Mouse (Mus musculus): ENCODE measurements around the gene Tap1. TPM values are rescaled to one million over a fixed set of nuclear protein-coding genes. Genes with fewer than 3 reads are reported as not detected.
A peak's percentile ranks its signal among the peaks of the same experiment; 100 is the strongest.

The Tap1 gene
- polyA plus RNA-seq, 1 experiment from 2014 or later: 8.7 TPM

GRCm38 (mm10) chr17:34172528-34172927, 14.8 kb upstream of the Tap1 start:
- H3K9me3 ChIP-seq (replicated peaks; ENCODE audit: control insufficient read depth, low read length): peaks cover 6% of the 10 kb centered on the region; the same call in 1 of the 2 replicates
- no peak overlapping the region for H3K4me3 ChIP-seq (replicated peaks; ENCODE audit: low read length)
- no peak overlapping the region for H3K4me2 ChIP-seq (ENCODE audit: low read depth, low read length)
- H3K27me3 ChIP-seq (ENCODE audit: control insufficient read depth, insufficient read depth, low read length): no peaks in the 10 kb centered on the region
- 95% methylated on average over 5 of the region's 5 CpGs for WGBS
- no peak for ATAC-seq (ENCODE audit: insufficient read depth, low FRiP score)
- H3K4me1 ChIP-seq (ENCODE audit: control insufficient read depth, insufficient read depth, low read length): no peaks in the 10 kb centered on the region
- no peaks in the 10 kb centered on the region for H3K36me3 ChIP-seq (ENCODE audit: control insufficient read depth, insufficient read depth, low read length)
- no peak overlapping the region for H3K9ac ChIP-seq (ENCODE audit: low read length)
- H3K27ac ChIP-seq (ENCODE audit: low read length): no peak overlapping the region

- no peak for ATAC-seq (ENCODE audit: insufficient read depth, low FRiP score)
- WGBS: 58% methylated on average over 1 of the region's 1 CpGs
- no peaks in the 10 kb centered on the region for H3K27me3 ChIP-seq (ENCODE audit: control insufficient read depth, insufficient read depth, low read length)
Measured at GRCm38 (mm10) chr17:34174075-34174474, 13.3 kb upstream of the Tap1 start.

DNA sequence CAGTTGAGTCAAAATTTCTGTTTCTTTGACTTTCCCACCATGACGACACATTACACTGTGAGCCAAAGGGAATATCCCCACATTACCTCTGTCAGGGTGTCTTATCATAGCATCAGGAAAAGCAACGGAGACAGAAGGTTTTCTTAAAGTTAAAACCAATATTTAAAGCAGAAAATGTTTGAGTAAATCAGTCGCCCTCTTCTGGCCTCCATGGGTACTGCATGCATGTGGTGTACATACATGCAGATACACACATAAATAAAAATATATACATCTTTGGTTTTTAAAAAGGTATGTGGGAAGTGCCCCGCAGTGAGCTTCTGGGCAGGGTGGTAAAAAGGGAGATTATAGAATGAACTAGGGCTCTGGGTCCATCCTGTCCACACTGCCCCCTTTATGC, 10.2 kb upstream of the Tap1 start:
- H3K36me3 ChIP-seq (ENCODE audit: control insufficient read depth, insufficient read depth, low read length): no peaks in the 10 kb centered on the region
- H3K4me1 ChIP-seq (ENCODE audit: control insufficient read depth, insufficient read depth, low read length): no peaks in the 10 kb centered on the region
- no peak overlapping the region for H3K27ac ChIP-seq (ENCODE audit: low read length)
- no peak overlapping the region for H3K4me3 ChIP-seq (replicated peaks; ENCODE audit: low read length)
- no peak for ATAC-seq (ENCODE audit: insufficient read depth, low FRiP score)
- no peaks in the 10 kb centered on the region for H3K27me3 ChIP-seq (ENCODE audit: control insufficient read depth, insufficient read depth, low read length)
- H3K9ac ChIP-seq (ENCODE audit: low read length): no peak overlapping the region
- H3K4me2 ChIP-seq (ENCODE audit: low read depth, low read length): no peak overlapping the region
- peaks cover 6% of the 10 kb centered on the region; the same call in 1 of the 2 replicates for H3K9me3 ChIP-seq (replicated peaks; ENCODE audit: control insufficient read depth, low read length)
- whole genome bisulfite sequencing: 67% methylated on average over 4 of the region's 4 CpGs

More at GRCm38 (mm10) chr17:34174075-34174474, 13.3 kb upstream of the Tap1 start:
- no peak overlapping the region for H3K9ac ChIP-seq (ENCODE audit: low read length)
- no peaks in the 10 kb centered on the region for H3K36me3 ChIP-seq (ENCODE audit: control insufficient read depth, insufficient read depth, low read length)
- H3K9me3 ChIP-seq (replicated peaks; ENCODE audit: control insufficient read depth, low read length): peaks cover 6% of the 10 kb centered on the region; the same call in 1 of the 2 replicates
- H3K4me3 ChIP-seq (replicated peaks; ENCODE audit: low read length): no peak overlapping the region
- H3K4me2 ChIP-seq (ENCODE audit: low read depth, low read length): no peak overlapping the region
- no peaks in the 10 kb centered on the region for H3K4me1 ChIP-seq (ENCODE audit: control insufficient read depth, insufficient read depth, low read length)
- no peak overlapping the region for H3K27ac ChIP-seq (ENCODE audit: low read length)

GRCm38 (mm10) chr17:34179019-34179418, 8.3 kb upstream of the Tap1 start:
- 49% methylated on average over 6 of the region's 6 CpGs for WGBS
- Histone ChIP-seq H3K9ac (ENCODE audit: low read length) (no peak overlapping the region), H3K4me1 (ENCODE audit: control insufficient read depth, insufficient read depth, low read length) (no peaks in the 10 kb centered on the region), H3K27ac (ENCODE audit: low read length) (no peak overlapping the region), H3K4me2 (ENCODE audit: low read depth, low read length) (no peak overlapping the region), H3K36me3 (ENCODE audit: control insufficient read depth, insufficient read depth, low read length) (no peaks in the 10 kb centered on the region), H3K27me3 (ENCODE audit: control insufficient read depth, insufficient read depth, low read length) (no peaks in the 10 kb centered on the region), H3K4me3 (replicated peaks; ENCODE audit: low read length) (no peak overlapping the region), H3K9me3 (replicated peaks; ENCODE audit: control insufficient read depth, low read length) (peaks cover 6% of the 10 kb centered on the region; the same call in 1 of the 2 replicates)
- ATAC-seq (ENCODE audit: insufficient read depth, low FRiP score): no peak

GRCm38 (mm10) chr17:34179913-34180859, 7.2 kb upstream of the Tap1 start:
- 58% methylated on average over 13 of the region's 13 CpGs for WGBS

DNA sequence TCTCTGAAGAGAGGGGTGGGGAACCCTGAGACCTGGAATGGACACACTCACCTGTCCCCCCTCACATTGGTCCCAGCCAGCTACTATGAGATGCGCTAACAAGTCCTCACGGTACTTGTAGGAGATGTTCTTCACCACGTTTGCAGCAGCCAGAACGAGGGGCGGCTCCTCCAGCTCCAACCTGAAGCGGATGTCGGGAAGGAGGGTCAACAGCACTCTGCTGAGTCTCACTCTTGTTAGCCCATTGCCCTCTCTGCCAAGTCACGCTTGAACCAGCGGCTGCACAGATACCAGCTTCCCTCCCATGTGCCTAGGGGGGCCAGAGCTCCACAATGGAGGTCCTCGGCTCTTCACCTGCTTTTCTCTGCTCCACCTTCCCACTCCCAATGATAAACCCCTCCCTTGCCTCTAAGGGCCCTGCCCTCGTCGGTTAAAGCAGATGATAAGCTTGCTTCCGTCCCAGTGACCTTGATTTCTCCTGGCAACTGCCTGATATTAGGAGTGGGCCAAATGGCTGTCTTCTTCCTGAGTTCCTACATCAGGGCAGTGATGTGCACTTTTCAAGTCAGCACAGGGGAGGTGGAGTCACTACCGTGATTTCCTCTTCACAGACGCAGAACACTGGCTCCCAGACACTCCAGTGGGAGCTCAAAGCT, 3.7 kb upstream of the Tap1 start:
- no peak overlapping the region for H3K4me2 ChIP-seq (ENCODE audit: low read depth, low read length)
- H3K36me3 ChIP-seq (ENCODE audit: control insufficient read depth, insufficient read depth, low read length): no peaks in the 10 kb centered on the region
- no peak overlapping the region for H3K4me3 ChIP-seq (replicated peaks; ENCODE audit: low read length)
- 69% methylated on average over 15 of the region's 15 CpGs for WGBS
- H3K9ac ChIP-seq (ENCODE audit: low read length): no peak overlapping the region
- H3K4me1 ChIP-seq (ENCODE audit: control insufficient read depth, insufficient read depth, low read length): peaks cover 8% of the 10 kb centered on the region; the same call in 1 of the 2 replicates
- peaks cover 9% of the 10 kb centered on the region; the same call in 1 of the 2 replicates for H3K27me3 ChIP-seq (ENCODE audit: control insufficient read depth, insufficient read depth, low read length)
- no peaks in the 10 kb centered on the region for H3K9me3 ChIP-seq (replicated peaks; ENCODE audit: control insufficient read depth, low read length)
- no peak overlapping the region for H3K27ac ChIP-seq (ENCODE audit: low read length)
- no peak for ATAC-seq (ENCODE audit: insufficient read depth, low FRiP score)

More at GRCm38 (mm10) chr17:34179913-34180859, 7.2 kb upstream of the Tap1 start:
- Histone ChIP-seq H3K9ac (ENCODE audit: low read length) (no peak overlapping the region), H3K9me3 (replicated peaks; ENCODE audit: control insufficient read depth, low read length) (peaks cover 6% of the 10 kb centered on the region; the same call in 1 of the 2 replicates), H3K36me3 (ENCODE audit: control insufficient read depth, insufficient read depth, low read length) (no peaks in the 10 kb centered on the region), H3K4me1 (ENCODE audit: control insufficient read depth, insufficient read depth, low read length) (no peaks in the 10 kb centered on the region), H3K4me3 (replicated peaks; ENCODE audit: low read length) (no peak overlapping the region), H3K27me3 (ENCODE audit: control insufficient read depth, insufficient read depth, low read length) (no peaks in the 10 kb centered on the region), H3K4me2 (ENCODE audit: low read depth, low read length) (no peak overlapping the region), H3K27ac (ENCODE audit: low read length) (no peak overlapping the region)
- ATAC-seq (ENCODE audit: insufficient read depth, low FRiP score): no peak

- WGBS: 90% methylated on average over 9 of the region's 9 CpGs
- no peak for ATAC-seq (ENCODE audit: insufficient read depth, low FRiP score)
Measured at GRCm38 (mm10) chr17:34185526-34185925, 1.8 kb upstream of the Tap1 start.

DNA sequence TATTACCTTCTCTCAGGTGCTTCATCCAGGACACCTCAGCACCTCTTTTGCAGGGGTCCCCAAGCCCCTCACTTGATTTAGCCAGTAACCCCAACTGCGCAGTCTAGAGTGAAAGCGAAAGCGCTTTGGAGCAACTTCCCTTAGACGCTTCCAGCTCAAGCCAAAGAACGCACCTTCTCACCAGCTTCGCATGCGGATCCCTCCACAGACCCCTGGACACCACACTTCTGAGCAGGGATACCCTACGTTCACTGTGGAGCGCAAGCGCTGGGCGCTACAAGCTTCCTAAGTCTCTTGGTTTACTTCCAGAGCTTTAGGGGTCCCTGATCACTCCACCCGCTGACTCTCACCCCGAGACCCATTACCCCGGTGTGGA, 480 bp upstream of the Tap1 start:
- 5% methylated on average over 14 of the region's 14 CpGs for WGBS
- H3K4me2 ChIP-seq (ENCODE audit: low read depth, low read length): peak overlapping the region; percentile 99
- H3K27ac ChIP-seq (ENCODE audit: low read length): no peak overlapping the region; the same call in 1 of the 2 replicates
- peaks cover 8% of the 10 kb centered on the region; the same call in 1 of the 2 replicates for H3K4me1 ChIP-seq (ENCODE audit: control insufficient read depth, insufficient read depth, low read length)
- peak overlapping the region; percentile 56 for H3K4me3 ChIP-seq (replicated peaks; ENCODE audit: low read length)
- peaks cover 17% of the 10 kb centered on the region for H3K27me3 ChIP-seq (ENCODE audit: control insufficient read depth, insufficient read depth, low read length)
- H3K9me3 ChIP-seq (replicated peaks; ENCODE audit: control insufficient read depth, low read length): no peaks in the 10 kb centered on the region
- no peak; the same call in 1 of the 2 replicates for ATAC-seq (ENCODE audit: insufficient read depth, low FRiP score)
- H3K9ac ChIP-seq (ENCODE audit: low read length): peak overlapping the region; percentile 81
- no peaks in the 10 kb centered on the region for H3K36me3 ChIP-seq (ENCODE audit: control insufficient read depth, insufficient read depth, low read length)

More at GRCm38 (mm10) chr17:34185526-34185925, 1.8 kb upstream of the Tap1 start:
- no peaks in the 10 kb centered on the region for H3K36me3 ChIP-seq (ENCODE audit: control insufficient read depth, insufficient read depth, low read length)
- peaks cover 8% of the 10 kb centered on the region; the same call in 1 of the 2 replicates for H3K4me1 ChIP-seq (ENCODE audit: control insufficient read depth, insufficient read depth, low read length)
- H3K9me3 ChIP-seq (replicated peaks; ENCODE audit: control insufficient read depth, low read length): no peaks in the 10 kb centered on the region
- peaks cover 9% of the 10 kb centered on the region; the same call in 1 of the 2 replicates for H3K27me3 ChIP-seq (ENCODE audit: control insufficient read depth, insufficient read depth, low read length)
- no peak overlapping the region for H3K9ac ChIP-seq (ENCODE audit: low read length)
- no peak overlapping the region for H3K4me3 ChIP-seq (replicated peaks; ENCODE audit: low read length)
- H3K27ac ChIP-seq (ENCODE audit: low read length): no peak overlapping the region
- H3K4me2 ChIP-seq (ENCODE audit: low read depth, low read length): no peak overlapping the region

All from stomach, embryonic 16.5 days (tissue).